9 mouse cellular contexts compared by ENCODE assay signal in genomic region chr17:29551019-29551418, GRCm38 (mm10). TPM values are rescaled to one million over a fixed set of nuclear protein-coding genes. Genes with fewer than 3 reads are reported as not detected.
DNase-seq lines count a peak whose midpoint lies in the region; TF ChIP-seq lines count a peak whose summit lies in the region.
"Had no signal": no experiment of that assay in that cellular context is flagged by ENCODE, and none has a peak within 500 bp of the region (broad histone marks: within the 10 kb centered on the region; RNA-seq: fewer than 3 reads in every experiment).

No protein-coding gene starts in this region.

- WGBS in heart, adult 2 months: 26% methylated on average over 6 of the region's 6 CpGs

- no peak for TF ChIP-seq RAD21 in CH12.LX (IDR thresholded peaks at IDR 0.05; ENCODE audit: low read depth, low read length)

- intact Hi-C loops in heart, adult 2 months (cut with DNase I): no loop called here

- H3K4me2 ChIP-seq in CH12.LX (ENCODE audit: insufficient read depth, low read depth, poor library complexity, severe bottlenecking) (peak overlapping the region; percentile 76), myocyte (ENCODE audit: low read depth) (peak overlapping the region; percentile 92)

- H3K9me3 ChIP-seq in CH12.LX (replicated peaks; ENCODE audit: low read length): peaks cover 3% of the 10 kb centered on the region

- dilution Hi-C loops in CH12.LX (cut with MboI; ENCODE audit: extremely low pct_ligation_motif_present, extremely low pct_unique_long_range_greater_than_20kb, low sequenced_read_pairs): no loop called here

- TF ChIP-seq CTCF in heart, adult 2 months (IDR thresholded peaks at IDR 0.05): no peak
- TF ChIP-seq CTCF in CH12.LX (conservative IDR thresholded peaks at IDR 0.05 in 1 of 2, IDR thresholded peaks at IDR 0.05 in 1 of 2; ENCODE audit: low read depth in 2 of 2, low read length in 2 of 2): no peak

- peaks cover 9% of the 10 kb centered on the region for H3K4me1 ChIP-seq in heart, adult 2 months (ENCODE audit: control insufficient read depth, insufficient read depth, low read length)
- H3K4me1 ChIP-seq in CH12.LX (ENCODE audit: control insufficient read depth in 1 of 2, insufficient read depth in 2 of 2): peaks cover 2 to 24% of the 10 kb centered on the region in 2 experiments; a peak in 3 of 4 replicates

- in situ Hi-C loops in CH12.LX (cut with MboI; ENCODE audit: low pct_ligation_motif_present, low pct_unique_long_range_greater_than_20kb, low sequenced_read_pairs): loop anchor here (5.0 kb wide), 1 partner anchor 51 kb away; no protein-coding TSS in a partner anchor

- DNase-seq in heart, adult 2 months: no peak
- no peak for DNase-seq in heart, postnatal 4 days
- DNase-seq in CH12.LX (ENCODE audit: extremely low read depth): no peak
- peak; percentile 84 for DNase-seq in induced T-regulatory cell, adult 2 months (ENCODE audit: low read depth)
- DNase-seq in layer of hippocampus, postnatal 14 days (ENCODE audit: low spot score in 2 of 2): no peak
- DNase-seq in adrenal gland, postnatal 4 days (ENCODE audit: low spot score in 2 of 2): no peak
- no peak for DNase-seq in lung, postnatal 14 days
- DNase-seq: cerebellum, postnatal 10 days had no signal

- no peak for TF ChIP-seq EP300 in heart, adult 2 months (IDR thresholded peaks at IDR 0.05; ENCODE audit: insufficient read depth, low read depth, low read length)
- TF ChIP-seq EP300 in CH12.LX (IDR thresholded peaks at IDR 0.05; ENCODE audit: low read length): no peak

- 0 out of 2 replicates have a peak, but pooled peaks cover 4% of the 10 kb centered on the region for H3K79me2 ChIP-seq in heart, adult 2 months (replicated peaks; ENCODE audit: control insufficient read depth, insufficient read depth, low read length)
- H3K79me2 ChIP-seq in CH12.LX (replicated peaks; ENCODE audit: control insufficient read depth, extremely low read depth, insufficient read depth, poor library complexity, severe bottlenecking): peaks cover 12% of the 10 kb centered on the region
- H3K79me2 ChIP-seq in myocyte (ENCODE audit: control insufficient read depth, insufficient read depth): peaks cover 21% of the 10 kb centered on the region

- peak overlapping the region; percentile 2 for H3K27ac ChIP-seq in heart, adult 2 months
- H3K27ac ChIP-seq in CH12.LX (ENCODE audit: insufficient read depth, low read depth): no peak overlapping the region

- no peaks in the 10 kb centered on the region; the same call in 1 of the 2 replicates for H3K36me3 ChIP-seq in heart, adult 2 months (ENCODE audit: control insufficient read depth, insufficient read depth, low read length)
- H3K36me3 ChIP-seq in CH12.LX (replicated peaks in 1 of 2; ENCODE audit: control insufficient read depth in 1 of 2, insufficient read depth in 1 of 2, low read length in 1 of 2) (peaks cover 0 to 22% of the 10 kb centered on the region in 2 experiments), myocyte (ENCODE audit: control insufficient read depth, insufficient read depth) (no peaks in the 10 kb centered on the region)

- TF ChIP-seq POLR2A in heart, adult 2 months (IDR thresholded peaks at IDR 0.05; ENCODE audit: insufficient read depth, low read depth, low read length): no peak
- TF ChIP-seq POLR2A in CH12.LX (IDR thresholded peaks at IDR 0.05; ENCODE audit: low read depth, low read length) (no peak), myocyte (IDR thresholded peaks at IDR 0.05; ENCODE audit: insufficient read length, low read depth) (no peak)

- peak overlapping the region; percentile 27; the same call in 1 of the 2 replicates for H3K4me3 ChIP-seq in heart, adult 2 months
- peak overlapping the region; percentile 33 to 99 (median 84) for H3K4me3 ChIP-seq in CH12.LX (replicated peaks in 1 of 3; ENCODE audit: low read depth in 2 of 3, low read length in 2 of 3, poor library complexity in 1 of 3)
- peak overlapping the region; percentile 73 for H3K4me3 ChIP-seq in myocyte

- H3ac ChIP-seq in myocyte (ENCODE audit: control insufficient read depth, insufficient read length): no peak overlapping the region

- H3K9ac ChIP-seq in heart, adult 2 months (ENCODE audit: low read depth, low read length): no peak overlapping the region
- 0 out of 2 replicates have a peak overlapping the region, but pooled peaks have one; percentile 92 for H3K9ac ChIP-seq in CH12.LX (ENCODE audit: insufficient read depth, low read depth)

- H3K27me3 ChIP-seq in heart, adult 2 months (ENCODE audit: control insufficient read depth, insufficient read depth, low read length): no peaks in the 10 kb centered on the region
- peaks cover 5% of the 10 kb centered on the region for H3K27me3 ChIP-seq in CH12.LX (replicated peaks)
- no peaks in the 10 kb centered on the region for H3K27me3 ChIP-seq in myocyte (ENCODE audit: control insufficient read depth, insufficient read depth, insufficient read length)

TF ChIP-seq in CH12.LX, 34 proteins besides CTCF, POLR2A, EP300 and RAD21 (continues in another document):
- no peak for TF ChIP-seq CHD2 (IDR thresholded peaks at IDR 0.05; ENCODE audit: low read length)
- TF ChIP-seq BHLHE40 (IDR thresholded peaks at IDR 0.05; ENCODE audit: low read depth, low read length): peak; percentile 39; the same call in 1 of the 2 replicates
- TF ChIP-seq KAT2A (IDR thresholded peaks at IDR 0.05; ENCODE audit: insufficient replicate concordance, low read length): no peak
- TF ChIP-seq USF1 (IDR thresholded peaks at IDR 0.05; ENCODE audit: low read depth, low read length): no peak
- no peak for TF ChIP-seq JUND (conservative IDR thresholded peaks at IDR 0.05; ENCODE audit: low read depth, low read length)
- TF ChIP-seq UBTF (IDR thresholded peaks at IDR 0.05; ENCODE audit: low read depth, low read length): no peak
- TF ChIP-seq NELFE (IDR thresholded peaks at IDR 0.05; ENCODE audit: low read depth, low read length): no peak
- TF ChIP-seq SIN3A (IDR thresholded peaks at IDR 0.05; ENCODE audit: low read length): peak; percentile 78; the same call in 1 of the 2 replicates
- TF ChIP-seq CHD1 (IDR thresholded peaks at IDR 0.05; ENCODE audit: low read depth, low read length): no peak
- TF ChIP-seq GABPA (IDR thresholded peaks at IDR 0.05; ENCODE audit: insufficient replicate concordance, low read depth, low read length): no peak
- TF ChIP-seq MAX (IDR thresholded peaks at IDR 0.05; ENCODE audit: low read length): peak; percentile 66
- TF ChIP-seq NRF1 (IDR thresholded peaks at IDR 0.05; ENCODE audit: low read depth, low read length): no peak
- TF ChIP-seq E2F4 (IDR thresholded peaks at IDR 0.05; ENCODE audit: insufficient replicate concordance, low read depth, low read length): no peak
- TF ChIP-seq MAZ (IDR thresholded peaks at IDR 0.05; ENCODE audit: low read depth, low read length): no peak

TF ChIP-seq in myocyte, 11 proteins besides CTCF, POLR2A, EP300 and RAD21:
- TF ChIP-seq E2F4 (IDR thresholded peaks at IDR 0.05; ENCODE audit: insufficient read depth) (no peak), POLR2AphosphoS2 (IDR thresholded peaks at IDR 0.05; ENCODE audit: insufficient read length, low read depth) (no peak), USF1 (IDR thresholded peaks at IDR 0.05; ENCODE audit: low read depth) (no peak), TCF12 (IDR thresholded peaks at IDR 0.05; ENCODE audit: insufficient read depth, poor library complexity, severe bottlenecking) (no peak), MYOG (IDR thresholded peaks at IDR 0.05; ENCODE audit: control insufficient read depth in 1 of 3, insufficient read depth in 1 of 3, insufficient read length in 2 of 3, low read depth in 2 of 3) (no peak), MAX (IDR thresholded peaks at IDR 0.05; ENCODE audit: low read depth) (no peak), MYOD1 (IDR thresholded peaks at IDR 0.05; ENCODE audit: control insufficient read depth in 1 of 3, insufficient read length in 2 of 3, low read depth in 2 of 3) (no peak), REST (IDR thresholded peaks at IDR 0.05; ENCODE audit: insufficient read depth, insufficient read length) (no peak), SRF (IDR thresholded peaks at IDR 0.05; ENCODE audit: control insufficient read depth, insufficient read length, low read depth) (no peak), TCF3 (IDR thresholded peaks at IDR 0.05; ENCODE audit: insufficient read length, low read depth) (no peak), CEBPB (IDR thresholded peaks at IDR 0.05; ENCODE audit: insufficient read depth, poor library complexity, severe bottlenecking) (no peak)

RNA-seq across cellular contexts. Expression of gene Tmem217, which starts 1.2 kb away (rescaled TPM):
- not detected for total RNA-seq in heart, adult 2 months (2021)
- 0.47 TPM in 1 of 2 replicates, not detected in the other for polyA plus RNA-seq in heart, adult 2 months (2012; rRNA removed)
- total RNA-seq in heart, postnatal 4 days (2021): not detected
- total RNA-seq in CH12.LX (2012; rRNA removed): 0.76 and 0.97 TPM in 2 replicates
- total RNA-seq in CH12.LX (2014; rRNA removed): not detected in 2 replicates
- 0.26 TPM in 1 of 2 replicates, not detected in the other for polyA plus RNA-seq in CH12.LX (2012; ENCODE audit: insufficient read length, low read depth)
- polyA plus RNA-seq in myocyte (2012; fragmentation: generic; extraction: Trizol): not detected
- total RNA-seq in layer of hippocampus, postnatal 14 days (2021): not detected
- total RNA-seq in adrenal gland, postnatal 4 days (2021): under 1 TPM in 1 of 2 experiments, not detected in 1; 0.50 TPM

RNA-seq across cellular contexts. Expression of gene Tbc1d22b, which starts 1.4 kb away (rescaled TPM):
- 10 to 100 TPM; 12.8 to 13.8 TPM for total RNA-seq in heart, adult 2 months (2021)
- 15.3 and 16.9 TPM in 2 replicates for polyA plus RNA-seq in heart, adult 2 months (2012; rRNA removed)
- total RNA-seq in heart, postnatal 4 days (2021): 10 to 100 TPM; 15.6 to 16.1 TPM
- total RNA-seq in CH12.LX (2012; rRNA removed): 6.6 and 7.3 TPM in 2 replicates
- 3.1 and 3.8 TPM in 2 replicates for total RNA-seq in CH12.LX (2014; rRNA removed)
- polyA plus RNA-seq in CH12.LX (2012; ENCODE audit: insufficient read length, low read depth): 13.4 and 17.3 TPM in 2 replicates
- 9.0 TPM for polyA plus RNA-seq in myocyte (2012; fragmentation: generic; extraction: Trizol)
- total RNA-seq in layer of hippocampus, postnatal 14 days (2021): 10 to 100 TPM; 43.7 to 44.9 TPM
- total RNA-seq in adrenal gland, postnatal 4 days (2021): 10 to 100 TPM; 27.3 to 29.0 TPM

RNA-seq across cellular contexts. Expression of gene Gm17657, which starts 1.6 kb away (rescaled TPM):
- total RNA-seq in heart, adult 2 months (2021): not detected
- polyA plus RNA-seq in heart, adult 2 months (2012; rRNA removed): not detected in 2 replicates
- not detected for total RNA-seq in heart, postnatal 4 days (2021)
- total RNA-seq in CH12.LX (2012; rRNA removed): 0.21 and 0.50 TPM in 2 replicates
- total RNA-seq in CH12.LX (2014; rRNA removed): not detected in 2 replicates
- 0.16 and 0.20 TPM in 2 replicates for polyA plus RNA-seq in CH12.LX (2012; ENCODE audit: insufficient read length, low read depth)
- polyA plus RNA-seq in myocyte (2012; fragmentation: generic; extraction: Trizol): not detected
- total RNA-seq in layer of hippocampus, postnatal 14 days (2021): not detected
- total RNA-seq in adrenal gland, postnatal 4 days (2021): not detected

Comparison
In these comparisons a context has a peak if more than half of its experiments do, and no peak if none do; other contexts are left out.
1. H3K4me3 ChIP-seq: peak in every context shown above with its lines; median percentile 84 in CH12.LX; 73 in myocyte; 27 in heart, adult 2 months.